Mouse (Mus musculus) v-Abl transformed pro-B cells (cell line): ENCODE measurements around the gene Rhbdf2.

Experiments used
- in situ Hi-C, 2 experiments: fragments of 400-800 bp; cut with MboI; formaldehyde crosslinking; loops; one replicate each; pipeline ENCODE4 v1.15.1; 2025; ENCODE audit not compliant: unreplicated experiment in 2 of 2

Gene Rhbdf2

GRCm38 (mm10) chr11:116570821-116571220 is 56.0 kb downstream of the Rhbdf2 start:
- in situ Hi-C loops = no loop called here

- in situ Hi-C loops = no loop called here
Measured at GRCm38 (mm10) chr11:116567531-116567930, 59.3 kb downstream of the Rhbdf2 start.

DNA sequence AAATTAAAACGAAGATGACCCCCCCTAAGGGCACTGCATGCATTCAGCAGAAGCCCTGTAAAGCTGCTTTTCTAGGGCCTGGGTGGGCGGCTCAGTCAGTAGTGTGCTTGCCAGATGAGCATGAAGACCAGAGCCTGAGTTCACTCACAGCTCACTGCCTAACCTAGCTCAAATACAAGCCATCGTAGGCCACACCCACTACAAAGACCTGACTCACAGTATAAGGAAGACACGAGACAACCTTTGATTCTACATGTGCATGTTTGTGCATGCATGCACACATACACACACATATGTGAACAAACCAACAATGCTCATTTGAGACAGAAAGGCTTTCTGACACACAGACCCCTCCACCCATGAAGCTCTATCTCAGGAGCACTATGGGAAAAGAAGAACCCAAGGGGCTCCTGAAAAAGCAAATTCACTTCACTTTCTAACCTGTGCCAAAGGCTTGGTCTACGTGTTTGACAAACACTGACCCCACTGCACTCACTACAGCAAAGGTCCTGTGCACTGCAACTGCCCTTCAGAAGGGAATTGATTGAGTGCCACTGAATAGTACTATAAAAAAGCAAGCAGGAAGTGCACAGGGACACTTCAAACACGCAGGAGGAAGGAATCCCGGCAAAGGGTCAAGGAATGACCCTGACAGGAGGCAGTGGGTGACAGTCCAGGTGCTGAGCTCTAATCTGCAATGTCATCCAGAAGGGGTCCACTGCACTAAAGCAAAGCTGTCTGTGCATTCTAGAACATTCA is 61.4 kb downstream of the Rhbdf2 start:
- in situ Hi-C loops = no loop called here

DNA sequence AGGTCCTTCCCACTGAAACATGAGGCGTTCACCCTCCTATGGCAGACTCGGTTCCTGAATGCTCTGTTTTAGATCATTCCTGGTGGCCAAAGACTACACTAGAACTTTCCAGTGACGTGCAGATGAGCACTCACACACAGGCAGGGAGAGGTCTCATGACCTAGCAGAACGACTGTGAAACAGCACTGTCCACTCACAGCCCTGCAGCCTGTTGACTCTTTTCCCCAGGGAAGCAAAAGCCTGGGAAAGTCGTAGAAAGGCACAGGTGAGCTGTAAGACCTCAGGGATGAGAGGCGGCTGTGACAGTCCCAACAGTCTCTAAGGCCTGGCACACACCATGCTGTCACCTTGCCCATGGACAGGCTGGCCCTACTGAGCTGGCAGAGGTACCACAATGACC is 70.5 kb downstream of the Rhbdf2 start:
- in situ Hi-C loops = loop anchor here (5.0 to 10.0 kb wide), 2 partner anchors 36 to 68 kb away; partner anchors contain the start of gene Rhbdf2 (in 1 of the 2)

GRCm38 (mm10) chr11:116555572-116555971 is 71.2 kb downstream of the Rhbdf2 start:
- in situ Hi-C loops = loop anchor here (5.0 to 10.0 kb wide), 2 partner anchors 37 to 69 kb away; partner anchors contain the start of gene Rhbdf2 (in 1 of the 2)

- in situ Hi-C loops = loop anchor here (5.0 to 10.0 kb wide), 2 partner anchors 70 to 73 kb away; partner anchors contain the start of gene Rhbdf2 (in 2 of the 2)
Measured at GRCm38 (mm10) chr11:116554171-116554878, 72.5 kb downstream of the Rhbdf2 start.

- in situ Hi-C loops = loop anchor here (5.0 to 10.0 kb wide), 2 partner anchors 73 to 75 kb away; partner anchors contain the start of gene Rhbdf2 (in 2 of the 2)
Measured at GRCm38 (mm10) chr11:116552194-116552593, 74.6 kb downstream of the Rhbdf2 start.

DNA sequence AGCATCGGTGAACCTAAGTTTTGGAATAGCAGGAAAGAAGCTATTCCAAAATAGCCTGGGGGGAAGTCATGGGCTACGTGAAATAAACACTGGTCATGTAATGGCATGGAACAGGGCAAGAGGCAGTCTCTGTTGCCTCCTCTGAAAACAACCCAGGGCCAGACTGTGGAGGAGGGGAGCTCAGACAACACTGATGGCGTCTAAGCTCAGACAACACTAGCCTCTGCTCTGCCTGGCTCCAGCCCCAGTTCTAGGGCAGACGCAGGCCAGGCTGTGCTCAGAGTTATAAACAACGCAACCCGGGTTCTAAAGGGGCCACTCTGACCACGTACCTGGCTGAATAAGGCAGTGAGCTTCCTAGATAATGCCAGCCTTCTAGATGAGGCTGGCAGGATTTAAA is 76.1 kb downstream of the Rhbdf2 start:
- in situ Hi-C loops = loop anchor here (5.0 to 10.0 kb wide), 2 partner anchors 74 to 77 kb away; partner anchors contain the start of gene Rhbdf2 (in 2 of the 2)

DNA sequence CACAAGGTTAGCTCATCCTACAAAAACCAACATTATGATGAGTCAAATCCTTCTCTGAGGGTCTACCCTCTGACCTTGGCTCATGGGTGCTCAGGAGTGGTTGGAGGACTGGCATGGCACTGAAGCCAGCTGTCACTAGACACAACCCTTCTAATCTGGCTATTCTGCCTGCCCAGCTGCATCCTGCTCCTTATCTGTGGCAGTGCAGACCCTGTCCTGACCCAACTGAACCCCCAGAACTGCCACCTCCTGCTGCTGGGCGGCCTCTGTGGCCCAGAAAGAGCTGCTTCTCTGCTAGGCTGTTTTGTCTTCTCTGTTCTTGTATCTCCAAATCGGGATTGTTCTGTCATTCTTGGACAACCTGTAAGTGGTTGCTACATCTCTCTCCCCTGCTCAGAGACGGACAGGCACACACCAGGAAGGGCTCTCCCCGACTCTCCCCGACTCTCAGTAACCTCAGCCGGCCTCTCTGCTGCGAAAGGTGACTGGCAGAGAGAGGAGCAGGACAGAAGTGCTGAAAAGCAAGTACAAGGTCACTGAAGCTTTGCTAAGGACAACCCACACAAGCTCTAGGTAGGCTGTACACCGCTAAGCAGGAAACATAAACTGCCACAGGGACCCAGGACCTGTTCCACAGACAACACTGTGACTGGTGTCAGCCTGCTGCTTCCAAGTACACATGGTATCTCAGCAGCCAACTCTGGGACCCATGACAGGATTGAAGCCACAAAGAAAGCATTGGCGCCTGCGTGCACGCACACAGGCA is 77.4 kb downstream of the Rhbdf2 start:
- in situ Hi-C loops = loop anchor here (5.0 to 10.0 kb wide), 2 partner anchors 75 to 78 kb away; partner anchors contain the start of gene Rhbdf2 (in 2 of the 2)

DNA sequence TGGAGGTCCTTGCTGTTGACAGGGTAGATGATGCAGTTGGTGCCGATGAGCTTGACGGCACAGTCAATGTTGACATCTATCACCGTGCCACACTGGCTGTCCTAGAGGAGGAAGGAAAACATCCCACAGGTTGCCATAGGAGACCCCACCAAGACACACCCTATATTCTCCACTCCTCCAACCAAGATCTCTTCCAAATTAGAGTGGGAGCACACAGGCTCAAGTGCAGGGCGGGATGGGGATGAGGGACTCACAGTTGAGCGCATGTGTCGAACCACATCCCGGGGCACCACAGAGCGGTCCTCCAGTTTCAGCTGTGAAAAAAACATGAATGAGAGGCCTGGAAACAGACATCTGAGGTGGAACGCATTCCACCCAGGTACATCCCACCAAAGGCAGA is 78.0 kb downstream of the Rhbdf2 start:
- in situ Hi-C loops = no loop called here
